Mouse (Mus musculus) forebrain, postnatal 0 days (tissue): Measurements from ENCODE around the gene Proca1. TPM values are rescaled to one million over a fixed set of nuclear protein-coding genes. Genes with fewer than 3 reads are reported as not detected.

Experiments used
- ATAC-seq: fragments of 200-750 bp; cut with Nextera tagmentation; 2 replicates; pipeline ENCODE4 v1.8.0; 2017; ENCODE audit warnings: mild to moderate bottlenecking, moderate library complexity
- DNase-seq: peaks from one replicate; pipeline ENCODE4 v3.0.0-alpha.2; 2015
- H3K27ac ChIP-seq: fragments of 300-500 bp; sonication (generic); 2 replicates; pipeline ENCODE4 v1.5.1; 2014; ENCODE audit warnings: low read depth, mild to moderate bottlenecking, antibody characterized with exemption, low read length, moderate library complexity, mixed read lengths
- H3K27me3 ChIP-seq: fragments of 300-500 bp; sonication (generic); 2 replicates; pipeline ENCODE4 v1.6.1; 2014; ENCODE audit warnings: mild to moderate bottlenecking, low read length, mixed read lengths; ENCODE audit not compliant: insufficient read depth
- H3K36me3 ChIP-seq: fragments of 300-500 bp; sonication (generic); 2 replicates; pipeline ENCODE4 v1.6.1; 2014; ENCODE audit warnings: mild to moderate bottlenecking, moderate library complexity; ENCODE audit not compliant: insufficient read depth
- H3K4me1 ChIP-seq: fragments of 300-500 bp; sonication (generic); 2 replicates; pipeline ENCODE4 v1.6.1; 2014; ENCODE audit warnings: antibody characterized with exemption; ENCODE audit not compliant: insufficient read depth
- H3K4me2 ChIP-seq: fragments of 300-500 bp; sonication (generic); 2 replicates; pipeline ENCODE4 v1.6.1; 2014; ENCODE audit warnings: low read depth, mild to moderate bottlenecking, moderate library complexity
- H3K4me3 ChIP-seq: fragments of 300-500 bp; sonication (generic); 2 replicates; pipeline ENCODE4 v1.5.1; 2014; ENCODE audit warnings: low read depth, low read length, mixed read lengths
- H3K9ac ChIP-seq: fragments of 300-500 bp; sonication (generic); 2 replicates; pipeline ENCODE4 v1.6.1; 2014; ENCODE audit warnings: mild to moderate bottlenecking
- H3K9me3 ChIP-seq: fragments of 300-500 bp; sonication (generic); 2 replicates; pipeline ENCODE4 v1.6.1; 2016; ENCODE audit warnings: low read length
- CTCF ChIP-seq: sonication (generic); IDR thresholded peaks from 2 replicates; pipeline ENCODE4 v1.5.1; 2016; ENCODE audit warnings: antibody characterized with exemption, control low read depth, low read depth
- WGBS: fragments of 180-500 bp; shearing (Covaris S2); extraction: QIAGEN DNeasy Blood & Tissue Kit; methylation state at CpG from one replicate; pipeline ENCODE4 v1.1.7; 2014; 5-methylcytosine and 5-hydroxymethylcytosine counted together
- polyA plus RNA-seq: library from polyadenylated mRNA; unstranded; fragments of >200 nt; fragmentation: Nextera tagmentation; extraction: Ambion mirVana; gene quantifications from 2 replicates; pipeline ENCODE4 v1.2.1, GENCODE M21; 2015
- total RNA-seq: library from RNA; depleted of rRNA; stranded (reverse); fragments of >200 nt; gene quantifications from 2 replicates; pipeline ENCODE4 v1.2.3, GENCODE M21; 2014

Proca1 gene
- total and polyA plus RNA-seq, 2 experiments from 2014 or later: 0.81 to 3.3 TPM

DNA sequence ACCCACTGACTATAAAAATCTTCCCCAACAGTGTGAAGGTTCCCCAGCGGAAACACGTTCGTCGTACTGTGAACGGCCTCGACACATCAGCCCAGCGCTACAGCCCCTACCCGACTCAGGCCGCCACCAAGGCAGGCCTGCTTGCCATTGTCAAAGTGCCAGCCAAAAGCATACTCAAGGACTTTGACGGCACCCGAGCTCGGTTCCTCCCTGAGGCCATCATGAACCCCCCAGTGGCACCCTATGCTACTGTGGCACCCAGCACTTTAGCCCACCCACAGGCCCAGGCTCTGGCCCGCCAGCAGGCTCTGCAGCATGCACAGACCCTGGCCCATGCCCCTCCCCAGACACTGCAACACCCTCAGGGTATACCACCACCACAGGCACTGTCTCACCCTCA is 39.4 kb upstream of the Proca1 start:
- H3K4me2 ChIP-seq: no peak overlapping the region
- ATAC-seq: no peak
- no peak for DNase-seq
- no peak overlapping the region for H3K9ac ChIP-seq
- H3K36me3 ChIP-seq: peaks cover 65% of the 10 kb centered on the region
- 56% methylated on average over 13 of the region's 13 CpGs for WGBS
- H3K4me1 ChIP-seq: no peaks in the 10 kb centered on the region
- no peaks in the 10 kb centered on the region for H3K9me3 ChIP-seq
- no peak overlapping the region for H3K4me3 ChIP-seq
- TF ChIP-seq CTCF: no peak
- no peaks in the 10 kb centered on the region for H3K27me3 ChIP-seq
- peak overlapping the region; percentile 81 for H3K27ac ChIP-seq

DNA sequence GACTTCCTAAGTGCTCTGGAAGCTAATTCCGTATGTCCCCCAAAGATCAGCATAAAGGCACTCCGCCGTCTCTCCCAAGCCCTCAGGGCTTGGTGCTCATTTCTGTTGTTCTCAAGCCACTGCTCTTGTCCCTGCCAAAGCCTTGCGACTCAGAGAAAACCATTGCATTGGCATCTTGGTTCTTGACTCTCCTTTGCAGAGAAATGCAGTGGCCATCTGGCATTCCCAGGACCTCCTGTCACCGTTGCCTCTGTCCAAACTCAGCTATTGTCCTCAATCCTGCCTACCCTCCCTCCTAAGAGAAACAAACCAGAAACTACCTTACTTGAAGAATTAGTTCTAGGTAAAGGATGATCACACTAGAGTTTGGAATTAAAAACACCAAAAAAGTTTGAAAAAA is 37.5 kb upstream of the Proca1 start:
- Histone ChIP-seq H3K9ac (no peak overlapping the region), H3K27me3 (no peaks in the 10 kb centered on the region), H3K4me2 (no peak overlapping the region), H3K27ac (no peak overlapping the region), H3K36me3 (peaks cover 75% of the 10 kb centered on the region), H3K4me3 (no peak overlapping the region), H3K4me1 (no peaks in the 10 kb centered on the region), H3K9me3 (no peaks in the 10 kb centered on the region)
- whole genome bisulfite sequencing: 66% methylated on average over 5 of the region's 5 CpGs
- no peak for TF ChIP-seq CTCF
- no peak for DNase-seq
- no peak for ATAC-seq

DNA sequence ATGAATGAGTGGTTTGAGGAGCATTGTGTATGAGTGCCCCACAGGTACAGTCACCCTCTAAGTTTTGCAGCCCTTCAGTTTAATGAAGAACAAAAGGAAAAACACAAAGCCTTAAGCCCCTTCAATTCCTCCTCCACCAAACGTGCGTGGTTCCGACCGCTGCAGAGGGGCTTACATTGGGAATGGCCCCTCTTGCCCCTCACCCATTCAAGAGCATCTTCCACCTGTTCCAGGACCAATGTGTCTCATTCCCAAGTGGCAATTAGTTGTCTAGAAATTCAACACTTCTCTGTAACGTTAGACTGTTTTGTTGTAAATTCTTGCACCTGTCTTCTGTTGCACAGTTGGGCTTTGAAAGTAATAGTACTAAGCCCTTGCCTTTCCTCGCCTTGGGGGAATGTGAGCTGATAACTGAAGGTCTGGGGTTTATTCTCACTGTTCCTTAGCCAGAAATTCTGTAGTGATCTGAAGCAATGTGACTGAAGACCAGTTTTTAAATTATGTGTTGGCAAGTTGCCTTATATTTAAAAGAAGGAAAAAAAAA is 37.0 kb upstream of the Proca1 start:
- no peak overlapping the region for H3K27ac ChIP-seq
- DNase-seq (no peak), ATAC-seq (no peak)
- no peaks in the 10 kb centered on the region for H3K27me3 ChIP-seq
- H3K9me3 ChIP-seq: no peaks in the 10 kb centered on the region
- H3K9ac ChIP-seq: no peak overlapping the region
- H3K4me3 ChIP-seq: no peak overlapping the region
- TF ChIP-seq CTCF: no peak
- peaks cover 78% of the 10 kb centered on the region for H3K36me3 ChIP-seq
- 64% methylated on average over 6 of the region's 6 CpGs for WGBS
- H3K4me2 ChIP-seq: no peak overlapping the region
- no peaks in the 10 kb centered on the region for H3K4me1 ChIP-seq

DNA sequence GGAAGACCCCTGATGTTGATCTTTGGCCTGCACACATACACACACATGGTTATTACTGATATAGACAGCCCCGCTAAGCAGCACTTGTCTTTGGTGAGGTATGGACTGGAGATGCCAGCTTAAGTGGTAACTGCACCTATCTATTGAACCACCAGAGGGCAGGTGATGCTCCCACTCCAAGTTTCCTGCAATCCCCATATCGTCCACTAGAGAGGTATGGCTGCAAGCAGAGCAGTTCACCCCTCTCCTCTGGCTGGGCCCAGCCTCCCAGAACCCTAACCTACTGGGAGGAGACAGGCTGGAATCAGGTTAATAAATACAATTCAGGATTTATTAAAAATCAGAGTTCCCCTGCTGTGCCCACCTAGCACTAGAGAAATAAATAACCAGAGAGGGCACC is 34.1 kb upstream of the Proca1 start:
- WGBS: 20% methylated on average over 2 of the region's 2 CpGs

DNA sequence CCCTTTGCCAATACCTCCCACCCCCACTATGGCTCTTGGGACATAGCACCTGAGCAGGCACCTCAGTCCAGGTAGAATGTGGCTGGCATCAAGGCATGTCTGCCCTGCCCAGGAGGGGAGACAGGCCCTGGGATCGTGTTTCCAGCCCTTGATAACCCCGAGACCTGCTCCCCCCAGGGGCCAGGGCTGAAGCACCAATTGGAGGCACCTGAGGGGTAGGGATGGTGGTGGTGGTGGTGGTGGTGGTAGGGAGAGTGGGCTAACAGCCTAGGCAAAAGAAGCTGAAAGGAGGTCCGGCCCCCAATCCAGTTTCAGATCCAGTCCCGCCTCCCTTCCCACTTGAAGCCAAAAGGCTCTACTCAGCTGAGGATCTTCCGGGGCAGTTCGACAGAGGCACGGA is 33.6 kb upstream of the Proca1 start:
- WGBS: 83% methylated on average over 7 of the region's 7 CpGs
- H3K9ac ChIP-seq: no peak overlapping the region
- peaks cover 66% of the 10 kb centered on the region for H3K36me3 ChIP-seq
- no peak overlapping the region for H3K27ac ChIP-seq
- DNase-seq (no peak), ATAC-seq (no peak)
- H3K9me3 ChIP-seq: no peaks in the 10 kb centered on the region
- H3K4me2 ChIP-seq: no peak overlapping the region
- no peaks in the 10 kb centered on the region for H3K27me3 ChIP-seq
- no peak for TF ChIP-seq CTCF
- H3K4me3 ChIP-seq: no peak overlapping the region
- peaks cover 7% of the 10 kb centered on the region for H3K4me1 ChIP-seq

More for the DNA sequence above, 34.1 kb upstream of the Proca1 start:
- Histone ChIP-seq H3K4me1 (peaks cover 7% of the 10 kb centered on the region), H3K4me2 (no peak overlapping the region), H3K9ac (no peak overlapping the region), H3K27ac (no peak overlapping the region), H3K4me3 (no peak overlapping the region), H3K27me3 (no peaks in the 10 kb centered on the region), H3K36me3 (peaks cover 71% of the 10 kb centered on the region), H3K9me3 (no peaks in the 10 kb centered on the region)
- peak; percentile 89 for DNase-seq
- TF ChIP-seq CTCF: peak; percentile 99
- ATAC-seq: peak; percentile 69

DNA sequence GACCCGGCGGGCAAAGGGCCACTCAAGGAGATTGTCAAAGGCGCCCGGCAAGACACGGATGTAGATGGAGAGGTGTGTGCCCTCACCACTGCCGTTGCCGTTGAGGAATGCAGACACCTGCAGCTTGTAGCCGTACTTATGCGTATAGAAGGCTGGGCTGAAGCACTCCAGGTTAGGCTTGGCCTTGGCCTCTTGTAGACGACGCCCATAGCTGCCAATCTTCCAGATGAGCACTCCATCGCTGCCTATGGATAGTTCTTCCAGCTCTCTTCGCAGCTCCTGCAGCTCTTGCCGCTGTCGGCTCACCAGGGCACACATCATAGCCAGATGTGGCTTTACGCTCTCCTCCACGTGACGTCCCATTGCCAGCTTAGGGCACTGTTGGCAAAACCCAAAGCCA is 33.0 kb upstream of the Proca1 start:
- H3K27ac ChIP-seq: no peak overlapping the region
- ATAC-seq (no peak), DNase-seq (no peak)
- no peak for TF ChIP-seq CTCF
- peaks cover 60% of the 10 kb centered on the region for H3K36me3 ChIP-seq
- no peaks in the 10 kb centered on the region for H3K9me3 ChIP-seq
- peaks cover 7% of the 10 kb centered on the region for H3K4me1 ChIP-seq
- WGBS: 90% methylated on average over 18 of the region's 18 CpGs
- no peak overlapping the region for H3K9ac ChIP-seq
- H3K27me3 ChIP-seq: no peaks in the 10 kb centered on the region
- H3K4me2 ChIP-seq: no peak overlapping the region
- H3K4me3 ChIP-seq: no peak overlapping the region

DNA sequence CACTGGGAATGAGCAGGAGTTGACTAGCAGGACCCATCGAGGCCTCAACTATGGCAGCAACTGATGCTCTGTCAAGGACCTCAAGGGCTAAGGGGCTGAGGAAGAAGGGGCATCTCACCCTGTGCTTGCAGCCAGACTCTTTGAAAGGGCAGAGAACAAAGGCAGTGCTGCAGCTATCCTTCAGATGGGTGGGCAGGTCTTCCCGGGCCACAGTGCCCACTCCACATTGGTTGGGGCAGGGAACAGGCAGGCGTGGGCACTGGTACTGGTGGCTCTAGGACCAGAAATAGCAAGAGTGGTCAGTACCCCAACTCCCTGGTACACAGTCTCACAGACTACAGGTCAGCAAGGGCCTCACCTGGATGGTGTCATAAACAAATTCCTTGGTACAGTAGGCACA is 32.5 kb upstream of the Proca1 start:
- Histone ChIP-seq H3K9me3 (no peaks in the 10 kb centered on the region), H3K4me2 (no peak overlapping the region), H3K4me3 (no peak overlapping the region), H3K9ac (no peak overlapping the region), H3K27me3 (no peaks in the 10 kb centered on the region), H3K4me1 (peaks cover 8% of the 10 kb centered on the region), H3K36me3 (peaks cover 55% of the 10 kb centered on the region), H3K27ac (no peak overlapping the region)
- DNase-seq: no peak
- WGBS: 82% methylated on average over 3 of the region's 3 CpGs
- no peak for ATAC-seq
- no peak for TF ChIP-seq CTCF
